Mouse (Mus musculus) CH12.LX (cell line): Measurements from ENCODE around the gene Neurl1a. TPM values are rescaled to one million over a fixed set of nuclear protein-coding genes. Genes with fewer than 3 reads are reported as not detected.

Experiments
- DNase-seq: peaks from one replicate; pipeline ENCODE4 v3.0.0-alpha.2; 2013; ENCODE audit errors: extremely low read depth
- H3K27ac ChIP-seq: 2 replicates; pipeline ENCODE4 v1.5.1; 2012; ENCODE audit warnings: low read depth, mild to moderate bottlenecking, control low read depth, moderate library complexity; ENCODE audit not compliant: insufficient read depth
- H3K27me3 ChIP-seq: replicated peaks from 2 replicates; pipeline ENCODE3; 2012; ENCODE audit warnings: inconsistent platforms
- H3K36me3 ChIP-seq, 2 experiments: replicated peaks in 1 of 2; 2 replicates each; pipeline versions ENCODE3 to v1.6.1; 2012; ENCODE audit warnings: inconsistent platforms in 1 of 2, low read length in 1 of 2, mild to moderate bottlenecking in 1 of 2, mixed read lengths in 1 of 2, moderate library complexity in 1 of 2; ENCODE audit not compliant: control insufficient read depth in 1 of 2, insufficient read depth in 1 of 2
- H3K4me1 ChIP-seq, 2 experiments: 2 replicates each; pipeline ENCODE4 v1.6.1; 2012; ENCODE audit warnings: inconsistent platforms in 1 of 2, moderate library complexity in 1 of 2; ENCODE audit not compliant: insufficient read depth in 2 of 2, control insufficient read depth in 1 of 2
- H3K4me2 ChIP-seq: 2 replicates; pipeline ENCODE4 v1.6.1; 2012; ENCODE audit warnings: low read depth, mild to moderate bottlenecking, control low read depth; ENCODE audit not compliant: poor library complexity, insufficient read depth, severe bottlenecking
- H3K4me3 ChIP-seq, 3 experiments: fragments of 150-350 bp in 1 of 3; sonication (generic) in 1 of 3; replicated peaks in 1 of 3; 2 replicates each; pipeline versions ENCODE3 to v1.5.1; 2011 to 2012; ENCODE audit warnings: low read depth in 2 of 3, low read length in 2 of 3, mild to moderate bottlenecking in 2 of 3, moderate library complexity in 2 of 3, control low read depth in 1 of 3, improper control_type of control experiment in 1 of 3, inconsistent platforms in 1 of 3, mixed read lengths in 1 of 3; ENCODE audit not compliant: poor library complexity in 1 of 3
- H3K79me2 ChIP-seq: replicated peaks from 2 replicates; pipeline ENCODE4 v1.6.1; 2012; ENCODE audit warnings: mild to moderate bottlenecking, moderate library complexity; ENCODE audit not compliant: control insufficient read depth, poor library complexity, insufficient read depth, severe bottlenecking; ENCODE audit errors: extremely low read depth
- H3K9ac ChIP-seq: 2 replicates; pipeline ENCODE4 v1.6.1; 2012; ENCODE audit warnings: low read depth, mild to moderate bottlenecking, control low read depth, moderate library complexity; ENCODE audit not compliant: insufficient read depth
- H3K9me3 ChIP-seq: replicated peaks from 2 replicates; pipeline ENCODE3; 2012; ENCODE audit warnings: low read length, inconsistent platforms, mixed read lengths
- CHD1 ChIP-seq: IDR thresholded peaks from 2 replicates; pipeline ENCODE4 v1.6.1; 2012; ENCODE audit warnings: low read depth, low read length, improper control_type of control experiment, inconsistent platforms
- CTCF ChIP-seq, 2 experiments: IDR thresholded peaks in 1 of 2; conservative IDR thresholded peaks in 1 of 2; 2 replicates each; pipeline ENCODE4 v1.5.1; 2011 to 2012; ENCODE audit warnings: low read depth in 2 of 2, low read length in 2 of 2, improper control_type of control experiment in 1 of 2, inconsistent platforms in 1 of 2, mild to moderate bottlenecking in 1 of 2, moderate library complexity in 1 of 2
- E2F4 ChIP-seq: IDR thresholded peaks from 2 replicates; pipeline ENCODE4 v1.6.1; 2011; ENCODE audit warnings: low read depth, low read length, improper control_type of control experiment; ENCODE audit not compliant: insufficient replicate concordance
- EP300 ChIP-seq: IDR thresholded peaks from 2 replicates; pipeline ENCODE4 v1.6.1; 2011; ENCODE audit warnings: low read length, improper control_type of control experiment
- ETS1 ChIP-seq: conservative IDR thresholded peaks from 2 replicates; pipeline ENCODE4 v1.6.1; 2012; ENCODE audit warnings: low read depth, mild to moderate bottlenecking, inconsistent platforms, low read length, improper control_type of control experiment, moderate library complexity
- GABPA ChIP-seq: IDR thresholded peaks from 2 replicates; pipeline ENCODE4 v1.6.1; 2012; ENCODE audit warnings: low read depth, low read length, improper control_type of control experiment, inconsistent platforms; ENCODE audit not compliant: insufficient replicate concordance
- IRF4 ChIP-seq: IDR thresholded peaks from 2 replicates; pipeline ENCODE4 v1.6.1; 2014; ENCODE audit warnings: low read depth, mild to moderate bottlenecking, inconsistent platforms, low read length, improper control_type of control experiment
- JUND ChIP-seq: conservative IDR thresholded peaks from 2 replicates; pipeline ENCODE4 v1.6.1; 2011; ENCODE audit warnings: low read depth, low read length, improper control_type of control experiment
- KAT2A ChIP-seq: IDR thresholded peaks from 2 replicates; pipeline ENCODE4 v1.6.1; 2012; ENCODE audit warnings: low read length, improper control_type of control experiment, inconsistent platforms; ENCODE audit not compliant: insufficient replicate concordance
- MAX ChIP-seq: IDR thresholded peaks from 2 replicates; pipeline ENCODE4 v1.6.1; 2011; ENCODE audit warnings: low read length, improper control_type of control experiment
- MEF2A ChIP-seq: IDR thresholded peaks from 2 replicates; pipeline ENCODE4 v1.6.1; 2014; ENCODE audit warnings: low read depth, mild to moderate bottlenecking, inconsistent platforms, low read length, improper control_type of control experiment, borderline replicate concordance
- NRF1 ChIP-seq: IDR thresholded peaks from 2 replicates; pipeline ENCODE4 v1.6.1; 2014; ENCODE audit warnings: low read depth, mild to moderate bottlenecking, inconsistent platforms, low read length, improper control_type of control experiment, moderate library complexity
- POLR2A ChIP-seq: IDR thresholded peaks from 2 replicates; pipeline ENCODE4 v1.6.1; 2011; ENCODE audit warnings: low read depth, mild to moderate bottlenecking, improper control_type of control experiment, low read length
- RCOR1 ChIP-seq: conservative IDR thresholded peaks from 2 replicates; pipeline ENCODE4 v1.6.1; 2012; ENCODE audit warnings: low read depth, mild to moderate bottlenecking, inconsistent platforms, low read length, improper control_type of control experiment
- SMC3 ChIP-seq: IDR thresholded peaks from 2 replicates; pipeline ENCODE4 v1.6.1; 2011; ENCODE audit warnings: low read depth, low read length, improper control_type of control experiment
- TBP ChIP-seq: conservative IDR thresholded peaks from 2 replicates; pipeline ENCODE4 v1.6.1; 2011; ENCODE audit warnings: low read depth, low read length, improper control_type of control experiment
- UBTF ChIP-seq: IDR thresholded peaks from 2 replicates; pipeline ENCODE4 v1.6.1; 2012; ENCODE audit warnings: low read depth, mild to moderate bottlenecking, inconsistent platforms, low read length, improper control_type of control experiment, moderate library complexity
- USF1 ChIP-seq: IDR thresholded peaks from 2 replicates; pipeline ENCODE4 v1.6.1; 2014; ENCODE audit warnings: low read depth, mild to moderate bottlenecking, inconsistent platforms, low read length, improper control_type of control experiment
- USF2 ChIP-seq: conservative IDR thresholded peaks from 2 replicates; pipeline ENCODE4 v1.6.1; 2011; ENCODE audit warnings: low read depth, low read length, improper control_type of control experiment
- ZC3H11A ChIP-seq: IDR thresholded peaks from 2 replicates; pipeline ENCODE4 v1.6.1; 2012; ENCODE audit warnings: low read depth, mild to moderate bottlenecking, inconsistent platforms, low read length, improper control_type of control experiment
- ZKSCAN1 ChIP-seq: IDR thresholded peaks from 2 replicates; pipeline ENCODE4 v1.6.1; 2012; ENCODE audit warnings: low read depth, inconsistent platforms, low read length, improper control_type of control experiment, borderline replicate concordance
- ZMIZ1 ChIP-seq: IDR thresholded peaks from 2 replicates; pipeline ENCODE4 v1.6.1; 2012; ENCODE audit warnings: low read depth, mild to moderate bottlenecking, inconsistent platforms, low read length, improper control_type of control experiment
- ZNF384 ChIP-seq: IDR thresholded peaks from 2 replicates; pipeline ENCODE4 v1.6.1; 2012; ENCODE audit warnings: low read depth, low read length, improper control_type of control experiment, inconsistent platforms
- dilution Hi-C: fragments of 300-500 bp; cut with MboI; formaldehyde crosslinking; loops from 2 replicates; pipeline ENCODE4 v1.14.3; 2020; ENCODE audit warnings: low sequenced_read_pairs; ENCODE audit not compliant: extremely low pct_unique_long_range_greater_than_20kb, extremely low pct_ligation_motif_present
- in situ Hi-C: fragments of 300-500 bp; cut with MboI; formaldehyde crosslinking; loops from 3 replicates; pipeline ENCODE4 v1.14.3; 2019; ENCODE audit warnings: low sequenced_read_pairs, low pct_ligation_motif_present, low pct_unique_long_range_greater_than_20kb, mixed read lengths
- polyA plus RNA-seq: library from polyadenylated mRNA; unstranded; fragments of >175 nt; gene quantifications from 2 replicates; pipeline ENCODE4 v1.2.1, GENCODE M21; 2012; ENCODE audit warnings: low read depth; ENCODE audit not compliant: insufficient read length
- total RNA-seq, 2 experiments: library from RNA; depleted of rRNA; stranded (reverse); fragments of 300-350 nt in 1 of 2; fragments of >200 nt in 1 of 2; gene quantifications; 2 replicates each; pipeline ENCODE4 v1.2.3; 2012 to 2014

Gene Neurl1a
- total and polyA plus RNA-seq, 3 experiments, result 0.05 to 0.13 TPM; not detected in 1

DNA sequence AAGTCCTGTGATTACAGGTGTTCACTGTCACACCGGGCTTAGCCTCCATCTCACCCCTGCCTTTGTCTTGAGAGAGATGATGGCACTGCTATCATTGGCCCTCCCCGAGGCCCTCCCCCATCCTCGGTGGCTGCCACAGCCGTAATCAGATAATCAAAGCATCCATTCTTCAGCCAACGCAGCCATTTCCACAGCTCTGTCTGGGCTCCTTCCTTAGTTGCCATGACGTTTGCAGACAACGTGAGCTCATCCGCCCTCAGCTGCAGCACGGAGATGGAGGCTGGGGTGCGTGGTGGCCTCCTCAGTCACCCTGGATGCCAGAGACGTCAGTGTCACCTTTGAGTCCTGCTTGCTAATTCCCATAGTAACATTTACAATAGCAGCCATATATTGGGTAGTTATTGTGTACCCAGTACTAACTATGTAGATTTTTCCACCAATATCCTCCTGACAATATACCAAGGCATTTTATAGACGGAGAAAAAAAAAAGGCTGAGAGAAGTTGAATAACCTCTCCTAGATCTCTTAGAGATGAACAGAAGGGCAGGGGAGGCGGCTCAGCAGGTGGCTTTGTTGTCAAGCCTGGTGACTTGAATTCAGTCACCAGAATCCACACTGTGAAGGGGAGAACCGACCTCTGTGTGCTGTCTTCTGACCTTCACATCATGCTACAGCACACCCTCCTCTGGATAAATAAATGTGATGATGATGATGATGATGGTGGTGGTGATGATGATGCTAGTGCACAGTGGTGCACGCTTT, 8.1 kb downstream of the Neurl1a start:
- Histone ChIP-seq H3K4me1 (peaks cover 0 to 6% of the 10 kb centered on the region in 2 experiments; a peak in 2 of 4 replicates), H3K4me2 (no peak overlapping the region), H3K9me3 (peaks cover 9% of the 10 kb centered on the region), H3K4me3 (no peak overlapping the region), H3K36me3 (no peaks in the 10 kb centered on the region), H3K9ac (no peak overlapping the region), H3K27ac (no peak overlapping the region), H3K27me3 (peaks cover 58% of the 10 kb centered on the region), H3K79me2 (no peaks in the 10 kb centered on the region)
- in situ Hi-C loops, result no loop called here
- dilution Hi-C loops, result no loop called here
- TF ChIP-seq CTCF (conservative IDR thresholded peaks at IDR 0.05 in 1 of 2, IDR thresholded peaks at IDR 0.05 in 1 of 2; ENCODE audit: low read depth in 2 of 2, low read length in 2 of 2) (no peak), MEF2A (no peak), ZMIZ1 (no peak), E2F4 (no peak), IRF4 (no peak), CHD1 (no peak), EP300 (no peak), GABPA (no peak), RCOR1 (no peak), ETS1 (no peak), NRF1 (no peak)
- DNase-seq, result no peak

GRCm38 (mm10) chr19:47188515-47189128, 10.0 kb downstream of the Neurl1a start:
- DNase-seq, result no peak
- peaks cover 50% of the 10 kb centered on the region for H3K27me3 ChIP-seq
- H3K9ac ChIP-seq, result no peak overlapping the region
- no peak overlapping the region for H3K4me2 ChIP-seq
- in situ Hi-C loops, result no loop called here
- H3K36me3 ChIP-seq, result no peaks in the 10 kb centered on the region
- peaks cover 8% of the 10 kb centered on the region for H3K9me3 ChIP-seq
- no peak overlapping the region for H3K4me3 ChIP-seq
- dilution Hi-C loops, result no loop called here
- TF ChIP-seq TBP (no peak), POLR2A (no peak), USF1 (no peak), ZNF384 (no peak), GABPA (no peak), RCOR1 (no peak), ZMIZ1 (no peak), USF2 (no peak), CHD1 (no peak), NRF1 (no peak), UBTF (no peak), MAX (no peak), ZC3H11A (no peak), CTCF (conservative IDR thresholded peaks at IDR 0.05 in 1 of 2, IDR thresholded peaks at IDR 0.05 in 1 of 2; ENCODE audit: low read depth in 2 of 2, low read length in 2 of 2) (no peak), JUND (no peak), SMC3 (no peak), KAT2A (no peak), ZKSCAN1 (no peak), E2F4 (no peak)
- TF ChIP-seq, all 38 proteins: peak for 0
- Histone ChIP-seq H3K79me2 (no peaks in the 10 kb centered on the region), H3K4me1 (peaks cover 0 to 6% of the 10 kb centered on the region in 2 experiments; a peak in 2 of 4 replicates), H3K27ac (no peak overlapping the region)
